Mouse (Mus musculus) effector memory CD4-positive, alpha-beta T cell, adult 5 months (primary cell): Measurements from ENCODE around the gene Gm4216. TPM values are rescaled to one million over a fixed set of nuclear protein-coding genes. Genes with fewer than 3 reads are reported as not detected.

Experiments
- polyA plus RNA-seq: library from polyadenylated mRNA; unstranded; fragments of 100-300 nt; shearing (Covaris generic); gene quantifications from one replicate; pipeline ENCODE4 v1.2.1, GENCODE M21; 2017

The Gm4216 gene
- not detected for polyA plus RNA-seq

GRCm38 (mm10) chr7:23019823-23020222 is at the start of gene Gm4216:
Gene Gm4216 (minus strand): TSS chr7:23019923.

GRCm38 (mm10) chr7:23067356-23067755 is 47.6 kb upstream of the Gm4216 start, which contains the start of gene Gm8720:
Gene Gm8720 (minus strand): TSS chr7:23067456.

GRCm38 (mm10) chr7:23055240-23055639 is 35.5 kb upstream of the Gm4216 start, which contains the start of gene Vmn1r163:
Gene Vmn1r163 (plus strand): TSS chr7:23055540.

GRCm38 (mm10) chr7:22984573-22984972 is 35.1 kb downstream of the Gm4216 start, which contains the start of gene Gm4214:
Gene Gm4214 (minus strand): TSS chr7:22984673.

Other genes starting within 250 kb of the Gm4216 start
- gene Vmn1r158, start 229.1 kb downstream of the Gm4216 start, polyA plus RNA-seq = not detected
- not detected for gene Vmn1r159, start 176.3 kb downstream of the Gm4216 start, polyA plus RNA-seq
- gene Vmn1r160, start 148.7 kb downstream of the Gm4216 start, polyA plus RNA-seq = not detected
- gene Gm4214, start 35.2 kb downstream of the Gm4216 start, polyA plus RNA-seq = not detected
- not detected for gene Vmn1r163, start 35.6 kb upstream of the Gm4216 start, polyA plus RNA-seq
- gene Gm8720, start 47.5 kb upstream of the Gm4216 start, polyA plus RNA-seq = not detected
- not detected for gene Gm10662, start 124.6 kb upstream of the Gm4216 start, polyA plus RNA-seq
- gene Vmn1r165, start 197.4 kb upstream of the Gm4216 start, polyA plus RNA-seq = not detected
- gene Vmn1r166, start 231.8 kb upstream of the Gm4216 start, polyA plus RNA-seq = not detected